Mouse (Mus musculus): ENCODE data around the gene Pde4b. TPM values are rescaled to one million over a fixed set of nuclear protein-coding genes. Genes with fewer than 3 reads are reported as not detected.
"Not testable (repeated sequence)": the region's sequence is repeated elsewhere in the genome, so short reads cannot be mapped to it uniquely, and the experiment has no call there.

The Pde4b gene
- polyA plus RNA-seq, 1 experiment from 2014 or later = 14.6 TPM

DNA sequence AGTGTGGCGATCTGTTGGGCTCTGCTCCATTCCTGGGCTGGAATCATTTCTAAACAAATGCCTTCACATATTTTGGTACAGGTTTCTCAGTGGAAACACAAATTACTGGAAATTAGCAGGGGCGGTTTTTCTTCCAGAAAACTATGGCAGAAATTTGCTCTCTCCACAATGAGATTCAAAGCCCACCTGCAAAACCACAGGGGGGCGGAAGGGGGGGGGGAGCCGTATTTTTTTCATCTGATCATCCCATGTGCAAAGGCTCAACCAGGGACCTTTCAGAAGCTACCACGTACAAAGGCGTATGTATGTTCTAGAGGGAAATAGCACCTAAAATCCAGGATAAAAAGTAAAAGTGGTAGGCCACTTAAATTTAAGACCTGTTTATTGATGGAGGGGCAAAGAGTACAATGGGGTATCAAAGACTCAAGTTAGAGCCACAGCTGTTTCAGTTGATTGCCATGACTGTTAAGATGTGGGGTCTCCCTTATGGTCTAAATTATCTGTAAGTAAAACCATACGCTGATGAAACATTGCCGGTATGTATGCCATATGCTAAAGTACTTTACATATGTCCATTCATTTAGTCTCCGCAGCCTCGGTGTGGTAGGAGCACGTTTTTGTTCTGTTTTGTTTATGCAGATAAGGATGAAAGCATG, 404.3 kb downstream of the Pde4b start:
- WGBS = 78% methylated on average over 11 of the region's 11 CpGs
- ATAC-seq (replicated peaks; ENCODE audit: low FRiP score, low TSS enrichment, low read depth) (no peak), DNase-seq (ENCODE audit: low spot score) (no peak)
- Histone ChIP-seq H3K27ac (ENCODE audit: low read depth) (no peak overlapping the region), H3K4me3 (ENCODE audit: low read depth, low read length) (no peak overlapping the region), H3K9me3 (ENCODE audit: control insufficient read depth, low read length) (no peaks in the 10 kb centered on the region), H3K4me2 (ENCODE audit: low read length) (no peak overlapping the region), H3K9ac (ENCODE audit: low read length) (no peak overlapping the region), H3K36me3 (ENCODE audit: control insufficient read depth, insufficient read depth, low read length) (no peaks in the 10 kb centered on the region), H3K4me1 (replicated peaks; ENCODE audit: control insufficient read depth, insufficient read depth, low read length) (0 out of 2 replicates have a peak, but pooled peaks cover 7% of the 10 kb centered on the region), H3K27me3 (replicated peaks; ENCODE audit: control insufficient read depth, insufficient read depth, low read length) (no peaks in the 10 kb centered on the region)

DNA sequence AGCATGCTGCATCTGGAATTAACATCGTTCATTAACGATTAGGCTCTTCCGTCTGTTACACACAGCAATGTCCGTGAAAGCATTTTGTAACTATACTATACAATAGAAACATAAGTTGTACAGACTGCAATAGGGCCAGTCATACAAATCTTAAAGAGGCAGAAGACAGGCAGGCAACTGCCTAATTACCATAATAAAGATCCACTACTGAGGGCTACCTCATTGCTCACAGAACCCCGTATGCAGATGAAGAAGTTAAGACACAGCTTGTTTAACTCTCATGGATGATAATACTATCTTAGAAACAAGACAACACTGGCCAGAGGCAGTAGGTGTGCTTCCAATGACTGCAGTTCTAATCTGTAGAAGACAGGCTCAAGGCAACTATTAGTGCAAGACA, 405.6 kb downstream of the Pde4b start:
- H3K9me3 ChIP-seq (ENCODE audit: control insufficient read depth, low read length) = no peaks in the 10 kb centered on the region
- H3K27me3 ChIP-seq (replicated peaks; ENCODE audit: control insufficient read depth, insufficient read depth, low read length) = no peaks in the 10 kb centered on the region
- no peak for ATAC-seq (replicated peaks; ENCODE audit: low FRiP score, low TSS enrichment, low read depth)
- H3K4me3 ChIP-seq (ENCODE audit: low read depth, low read length) = no peak overlapping the region
- H3K36me3 ChIP-seq (ENCODE audit: control insufficient read depth, insufficient read depth, low read length) = no peaks in the 10 kb centered on the region
- no peak overlapping the region for H3K27ac ChIP-seq (ENCODE audit: low read depth)
- H3K4me2 ChIP-seq (ENCODE audit: low read length) = no peak overlapping the region
- WGBS = 89% methylated on average over 5 of the region's 5 CpGs
- no peak for DNase-seq (ENCODE audit: low spot score)
- 0 out of 2 replicates have a peak, but pooled peaks cover 7% of the 10 kb centered on the region for H3K4me1 ChIP-seq (replicated peaks; ENCODE audit: control insufficient read depth, insufficient read depth, low read length)
- H3K9ac ChIP-seq (ENCODE audit: low read length) = no peak overlapping the region

DNA sequence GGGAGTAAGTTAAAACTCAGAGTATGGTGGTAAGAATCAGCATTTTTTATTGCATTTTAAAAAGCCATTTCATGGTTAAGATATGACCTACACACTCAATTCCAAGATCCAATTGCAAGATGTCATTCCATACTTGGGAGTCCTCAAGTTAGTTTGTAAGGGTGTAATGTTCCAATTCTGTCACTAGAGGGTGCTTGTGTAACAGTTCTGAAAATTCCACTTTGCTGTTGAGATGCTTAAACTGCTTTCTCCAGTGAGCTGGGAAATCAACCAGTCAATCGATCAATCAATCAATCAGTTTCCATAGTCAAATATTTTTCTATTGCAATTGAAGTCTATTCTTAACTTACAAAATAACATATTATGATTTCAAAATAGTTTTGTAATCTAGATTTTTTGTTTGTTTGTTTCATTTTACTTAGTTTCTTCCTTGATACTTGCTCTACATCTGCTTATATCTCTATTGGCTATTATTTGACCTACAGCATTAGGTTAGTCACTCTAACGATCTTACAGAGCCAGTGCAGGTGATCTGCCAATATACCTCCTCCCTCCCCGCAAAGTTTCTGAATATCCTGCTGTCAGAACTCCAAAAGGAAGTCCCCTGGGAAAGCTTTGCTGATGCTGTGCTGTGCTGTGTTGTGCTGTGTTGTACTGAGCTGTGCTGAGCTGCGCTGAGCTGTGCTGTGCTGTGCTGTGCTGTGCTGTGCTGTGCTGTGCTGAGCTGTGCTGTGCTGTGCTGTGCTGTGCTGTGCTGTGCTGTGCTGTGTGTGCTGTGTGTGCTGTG, 406.2 kb downstream of the Pde4b start:
- Histone ChIP-seq H3K9me3 (ENCODE audit: control insufficient read depth, low read length) (no peaks in the 10 kb centered on the region), H3K4me1 (replicated peaks; ENCODE audit: control insufficient read depth, insufficient read depth, low read length) (0 out of 2 replicates have a peak, but pooled peaks cover 6% of the 10 kb centered on the region), H3K4me3 (ENCODE audit: low read depth, low read length) (no peak overlapping the region), H3K27me3 (replicated peaks; ENCODE audit: control insufficient read depth, insufficient read depth, low read length) (no peaks in the 10 kb centered on the region), H3K27ac (ENCODE audit: low read depth) (no peak overlapping the region), H3K4me2 (ENCODE audit: low read length) (no peak overlapping the region), H3K9ac (ENCODE audit: low read length) (no peak overlapping the region), H3K36me3 (ENCODE audit: control insufficient read depth, insufficient read depth, low read length) (no peaks in the 10 kb centered on the region)
- WGBS = 50% methylated on average over 4 of the region's 4 CpGs
- no peak for ATAC-seq (replicated peaks; ENCODE audit: low FRiP score, low TSS enrichment, low read depth)
- DNase-seq (ENCODE audit: low spot score) = no peak

DNA sequence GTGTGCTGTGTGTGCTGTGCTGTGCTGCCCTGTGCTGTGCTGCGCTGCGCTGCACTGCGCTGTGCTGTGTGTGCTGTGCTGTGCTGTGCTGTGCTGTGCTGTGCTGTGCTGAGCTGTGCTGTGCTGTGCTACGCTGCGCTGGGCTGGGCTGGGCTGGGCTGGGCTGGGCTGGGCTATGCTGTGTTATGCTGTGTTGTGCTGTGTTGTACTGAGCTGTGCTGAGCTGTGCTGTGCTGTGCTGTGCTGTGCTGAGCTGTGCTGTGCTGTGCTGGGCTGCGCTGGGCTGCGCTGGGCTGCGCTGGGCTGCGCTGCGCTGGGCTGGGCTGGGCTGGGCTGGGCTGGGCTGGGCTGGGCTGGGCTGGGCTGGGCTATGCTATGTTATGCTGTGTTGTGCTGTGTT, 406.9 kb downstream of the Pde4b start:
- H3K36me3 ChIP-seq (ENCODE audit: control insufficient read depth, insufficient read depth, low read length); H3K4me2 ChIP-seq (ENCODE audit: low read length); H3K4me1 ChIP-seq (replicated peaks; ENCODE audit: control insufficient read depth, insufficient read depth, low read length); DNase-seq (ENCODE audit: low spot score); H3K27me3 ChIP-seq (replicated peaks; ENCODE audit: control insufficient read depth, insufficient read depth, low read length); H3K27ac ChIP-seq (ENCODE audit: low read depth); H3K9me3 ChIP-seq (ENCODE audit: control insufficient read depth, low read length); ATAC-seq (replicated peaks; ENCODE audit: low FRiP score, low TSS enrichment, low read depth); H3K4me3 ChIP-seq (ENCODE audit: low read depth, low read length); H3K9ac ChIP-seq (ENCODE audit: low read length): not testable (repeated sequence)
- 87% methylated on average over 6 of the region's 10 CpGs for WGBS

DNA sequence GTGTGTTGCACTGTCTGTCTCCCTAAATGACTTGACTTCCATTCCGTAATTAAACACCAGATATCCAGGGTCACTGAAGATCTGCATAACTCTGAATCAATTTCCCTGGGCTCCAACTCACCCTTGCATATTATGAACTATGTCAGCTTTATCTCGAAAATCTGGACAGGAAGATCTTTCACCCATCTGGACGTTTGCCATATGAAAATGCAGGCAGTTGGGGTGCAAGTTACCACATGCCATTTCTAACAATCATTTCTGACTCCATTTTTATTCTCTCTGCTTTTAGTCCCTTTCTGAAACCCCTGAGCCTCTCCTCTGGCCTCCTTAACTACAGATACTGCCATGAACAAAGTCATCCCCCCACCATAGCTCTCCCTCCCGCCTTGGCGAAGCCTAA, 407.7 kb downstream of the Pde4b start:
- no peak overlapping the region for H3K4me3 ChIP-seq (ENCODE audit: low read depth, low read length)
- no peak overlapping the region for H3K4me2 ChIP-seq (ENCODE audit: low read length)
- no peaks in the 10 kb centered on the region for H3K36me3 ChIP-seq (ENCODE audit: control insufficient read depth, insufficient read depth, low read length)
- H3K27me3 ChIP-seq (replicated peaks; ENCODE audit: control insufficient read depth, insufficient read depth, low read length) = no peaks in the 10 kb centered on the region
- no peaks in the 10 kb centered on the region for H3K9me3 ChIP-seq (ENCODE audit: control insufficient read depth, low read length)
- no peak overlapping the region for H3K9ac ChIP-seq (ENCODE audit: low read length)
- no peak for ATAC-seq (replicated peaks; ENCODE audit: low FRiP score, low TSS enrichment, low read depth)
- 69% methylated on average over 5 of the region's 5 CpGs for WGBS
- no peaks in the 10 kb centered on the region for H3K4me1 ChIP-seq (replicated peaks; ENCODE audit: control insufficient read depth, insufficient read depth, low read length)
- no peak for DNase-seq (ENCODE audit: low spot score)
- no peak overlapping the region for H3K27ac ChIP-seq (ENCODE audit: low read depth)

DNA sequence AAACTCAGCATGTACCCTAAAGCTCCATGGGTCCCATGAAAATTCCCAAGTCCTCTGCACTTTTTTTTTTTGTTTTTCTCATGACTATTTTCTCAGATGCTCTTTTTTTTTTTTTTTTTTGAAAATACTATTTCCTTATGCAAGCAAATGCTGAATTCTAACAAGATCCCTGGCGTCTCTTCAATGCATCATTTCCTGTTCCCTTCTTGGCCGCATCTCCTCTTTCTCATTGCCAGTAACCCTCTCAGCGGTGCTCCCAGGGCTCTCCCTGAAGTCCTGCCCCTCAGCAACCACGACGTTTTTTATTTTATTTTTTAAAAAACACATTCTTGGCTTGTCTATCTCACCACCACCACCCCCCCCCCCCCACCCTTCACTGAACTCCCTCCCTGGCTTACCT, 408.1 kb downstream of the Pde4b start:
- Histone ChIP-seq H3K4me2 (ENCODE audit: low read length) (no peak overlapping the region), H3K4me1 (replicated peaks; ENCODE audit: control insufficient read depth, insufficient read depth, low read length) (no peaks in the 10 kb centered on the region), H3K4me3 (ENCODE audit: low read depth, low read length) (no peak overlapping the region), H3K9me3 (ENCODE audit: control insufficient read depth, low read length) (no peaks in the 10 kb centered on the region), H3K27me3 (replicated peaks; ENCODE audit: control insufficient read depth, insufficient read depth, low read length) (no peaks in the 10 kb centered on the region), H3K36me3 (ENCODE audit: control insufficient read depth, insufficient read depth, low read length) (no peaks in the 10 kb centered on the region), H3K27ac (ENCODE audit: low read depth) (no peak overlapping the region), H3K9ac (ENCODE audit: low read length) (no peak overlapping the region)
- no peak for ATAC-seq (replicated peaks; ENCODE audit: low FRiP score, low TSS enrichment, low read depth)
- no peak for DNase-seq (ENCODE audit: low spot score)
- 69% methylated on average over 5 of the region's 5 CpGs for WGBS

DNA sequence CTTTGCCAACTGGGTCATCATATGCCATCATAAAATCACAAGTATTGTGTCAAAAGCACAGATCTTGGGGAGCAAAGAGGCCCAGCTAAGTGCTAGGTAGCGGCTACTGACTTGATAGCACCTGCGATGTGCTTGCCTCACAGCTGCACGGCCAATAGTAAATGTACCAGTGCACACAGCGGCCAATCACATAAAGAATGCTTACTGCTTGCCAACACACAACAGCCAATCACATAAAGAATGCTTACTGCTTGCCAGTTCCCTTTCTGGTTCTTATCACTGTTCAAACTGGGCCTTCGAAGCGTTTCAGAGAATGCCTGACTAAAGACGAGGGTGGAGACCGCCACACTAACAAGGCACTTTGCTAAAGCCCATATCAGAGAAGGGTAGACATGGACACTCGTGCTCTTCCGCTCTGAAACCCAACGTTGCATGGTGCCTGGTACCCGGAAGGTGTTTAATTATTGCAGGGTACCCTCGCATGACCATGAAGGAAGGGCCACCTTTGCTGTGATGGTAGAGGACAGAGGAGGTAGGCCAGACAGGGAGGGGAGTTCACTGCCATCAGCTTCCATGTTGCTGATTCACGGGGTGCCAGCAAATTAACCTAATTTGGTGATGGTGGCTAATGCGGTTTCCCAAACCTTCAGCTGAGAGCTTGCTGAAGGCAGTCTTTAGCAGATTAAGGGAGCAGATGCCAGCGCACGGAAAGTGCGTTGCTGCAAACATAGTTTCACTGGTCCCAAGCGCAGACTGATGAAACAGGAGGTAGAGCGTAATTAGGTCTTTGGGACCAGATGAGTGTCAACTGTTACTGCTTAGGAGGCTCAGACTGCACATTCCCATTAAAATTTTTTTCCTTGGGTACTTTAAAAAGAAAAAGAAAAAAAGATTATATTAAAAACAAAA, 409.2 kb downstream of the Pde4b start:
- H3K9ac ChIP-seq (ENCODE audit: low read length) = no peak overlapping the region
- H3K9me3 ChIP-seq (ENCODE audit: control insufficient read depth, low read length) = no peaks in the 10 kb centered on the region
- 82% methylated on average over 20 of the region's 20 CpGs for WGBS
- ATAC-seq (replicated peaks; ENCODE audit: low FRiP score, low TSS enrichment, low read depth) (no peak), DNase-seq (ENCODE audit: low spot score) (no peak)
- H3K27me3 ChIP-seq (replicated peaks; ENCODE audit: control insufficient read depth, insufficient read depth, low read length) = no peaks in the 10 kb centered on the region
- H3K4me2 ChIP-seq (ENCODE audit: low read length) = no peak overlapping the region
- H3K36me3 ChIP-seq (ENCODE audit: control insufficient read depth, insufficient read depth, low read length) = no peaks in the 10 kb centered on the region
- H3K4me1 ChIP-seq (replicated peaks; ENCODE audit: control insufficient read depth, insufficient read depth, low read length) = no peaks in the 10 kb centered on the region
- H3K27ac ChIP-seq (ENCODE audit: low read depth) = no peak overlapping the region
- no peak overlapping the region for H3K4me3 ChIP-seq (ENCODE audit: low read depth, low read length)

DNA sequence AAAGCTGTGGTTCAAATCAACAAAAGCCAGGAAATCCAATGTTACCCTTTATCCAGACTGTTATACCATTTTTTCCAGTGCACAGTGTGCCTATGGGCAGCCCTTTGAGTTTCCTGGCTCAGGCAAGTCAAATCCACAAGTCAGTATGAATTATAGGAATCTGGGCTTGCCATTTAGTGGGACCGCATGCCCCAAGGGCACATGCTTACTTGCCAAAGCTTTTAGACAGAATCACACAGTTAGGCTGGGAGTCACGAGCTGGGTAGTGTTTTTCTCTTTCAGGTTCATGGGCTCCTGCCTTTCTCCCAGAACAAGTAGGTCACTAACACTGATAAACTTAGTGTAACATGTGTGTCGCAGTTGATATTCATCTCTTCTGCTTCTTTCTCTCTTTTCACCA, 409.9 kb downstream of the Pde4b start:
- Histone ChIP-seq H3K4me3 (ENCODE audit: low read depth, low read length) (no peak overlapping the region), H3K4me2 (ENCODE audit: low read length) (no peak overlapping the region), H3K9me3 (ENCODE audit: control insufficient read depth, low read length) (no peaks in the 10 kb centered on the region), H3K9ac (ENCODE audit: low read length) (no peak overlapping the region), H3K36me3 (ENCODE audit: control insufficient read depth, insufficient read depth, low read length) (no peaks in the 10 kb centered on the region), H3K27me3 (replicated peaks; ENCODE audit: control insufficient read depth, insufficient read depth, low read length) (no peaks in the 10 kb centered on the region), H3K4me1 (replicated peaks; ENCODE audit: control insufficient read depth, insufficient read depth, low read length) (no peaks in the 10 kb centered on the region), H3K27ac (ENCODE audit: low read depth) (no peak overlapping the region)
- DNase-seq (ENCODE audit: low spot score) (no peak), ATAC-seq (replicated peaks; ENCODE audit: low FRiP score, low TSS enrichment, low read depth) (no peak)
- WGBS = 86% methylated on average over 3 of the region's 3 CpGs

All from intestine, embryonic 14.5 days (tissue).